Mouse (Mus musculus): ENCODE results near the gene Pola1.

The Pola1 gene

DNA sequence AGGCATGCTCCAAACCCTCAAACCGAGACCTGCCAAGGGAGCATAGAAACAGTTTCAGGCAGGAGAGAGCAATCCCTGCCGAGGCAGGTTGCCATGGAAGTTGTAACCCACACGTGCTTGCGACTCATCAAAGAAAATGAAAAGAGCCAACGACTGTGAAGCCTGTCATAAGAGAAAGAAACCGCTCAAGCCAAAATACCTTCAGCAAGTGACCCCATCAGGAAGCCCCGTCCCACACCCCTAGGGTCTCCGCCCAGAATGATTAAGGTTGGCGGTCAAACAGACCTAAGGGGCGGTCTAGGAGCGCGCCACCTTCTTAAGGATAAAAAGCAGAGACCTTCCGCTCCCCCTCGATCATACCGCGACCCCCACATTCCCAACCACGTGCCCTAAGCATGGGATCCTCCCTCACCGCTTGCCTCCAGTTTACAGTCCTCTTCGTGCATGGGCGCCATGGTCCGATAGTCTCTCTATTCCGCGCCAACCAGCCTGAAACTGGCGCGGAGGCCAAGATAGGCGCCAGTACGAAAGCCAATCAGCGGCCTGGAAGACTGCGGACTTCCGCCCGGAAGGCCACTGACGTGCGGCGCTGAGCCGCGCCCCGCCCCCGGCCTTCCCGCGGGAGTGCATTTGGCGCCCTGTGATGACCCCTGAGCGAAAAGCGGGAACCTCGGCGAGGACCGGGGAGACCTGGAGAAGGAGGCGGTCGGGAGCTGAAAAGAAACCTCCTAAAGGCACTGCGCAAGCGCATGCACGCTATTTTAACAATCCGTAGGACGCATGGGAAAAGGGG lies at the start of gene Pola1:
Gene Pola1, minus strand, starts transcription at position 499 of the 793 bp plus-strand sequence.
- DNase-seq: peak; percentile 70

DNA sequence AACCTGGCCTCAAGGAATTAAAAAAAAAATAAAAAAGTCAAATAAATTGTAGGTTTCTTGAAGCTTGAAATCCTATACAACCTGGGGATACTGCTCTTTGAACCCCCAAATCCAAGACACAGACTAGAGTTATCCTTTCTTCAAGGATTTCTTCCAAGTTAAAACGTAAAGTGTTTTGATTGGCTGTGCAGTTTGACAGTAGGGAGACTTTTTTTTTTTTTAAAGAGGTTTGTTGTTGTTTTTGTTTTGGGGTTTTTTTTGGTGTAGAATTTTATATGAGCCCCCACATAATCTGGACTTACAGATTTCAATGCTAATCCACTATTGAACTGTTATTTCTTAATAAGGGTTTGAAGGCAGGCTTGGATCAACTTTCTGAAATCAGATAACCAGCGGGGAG lies 44.3 kb upstream of the Pola1 start:
- no peak for DNase-seq

DNA sequence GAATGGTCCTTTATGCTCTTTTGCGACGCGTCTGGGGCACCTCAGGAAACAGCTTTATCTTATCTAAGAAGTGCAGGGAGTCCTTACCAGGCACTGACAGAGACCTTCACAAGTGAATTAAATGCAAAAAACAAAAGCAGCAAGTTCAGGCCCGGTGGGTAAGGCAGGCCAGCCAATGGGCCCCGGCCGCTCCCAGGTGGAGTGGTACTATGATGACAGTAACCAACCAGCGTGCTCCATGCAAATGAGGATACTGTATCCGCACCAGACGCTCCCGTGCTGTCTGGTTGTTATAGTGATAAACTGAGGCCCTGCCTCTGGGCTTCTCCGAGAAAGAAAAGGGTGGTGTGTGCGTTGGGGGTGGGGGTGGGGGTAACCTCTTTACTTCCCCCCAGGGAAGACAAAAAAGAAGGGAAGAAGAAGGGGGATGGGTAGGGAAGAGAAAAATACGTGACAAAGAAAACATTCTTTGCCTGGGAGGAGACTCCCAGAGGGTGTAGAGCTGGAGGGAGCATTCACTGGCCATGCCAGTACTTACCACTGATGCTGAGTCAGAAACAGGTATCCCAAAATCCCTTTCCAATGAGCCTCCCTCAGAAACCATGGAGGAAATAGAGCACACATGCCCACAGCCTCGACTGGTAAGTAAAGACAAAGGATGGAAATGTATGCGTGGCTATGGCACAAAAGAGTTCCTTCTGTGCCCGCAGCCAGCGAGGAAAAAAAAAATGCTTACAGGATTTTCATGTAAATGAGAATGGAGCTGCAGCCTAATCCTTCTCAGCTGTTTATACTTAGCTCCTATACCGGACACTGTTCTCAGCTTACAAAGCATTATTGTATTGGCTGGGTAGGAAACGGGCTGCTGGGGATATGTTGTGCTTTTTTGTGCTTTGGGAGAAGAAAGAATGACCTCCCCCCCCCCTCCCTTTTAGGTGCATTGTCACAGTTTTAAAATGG lies 43.2 kb upstream of the Pola1 start:
- DNase-seq: peak; percentile 66

DNA sequence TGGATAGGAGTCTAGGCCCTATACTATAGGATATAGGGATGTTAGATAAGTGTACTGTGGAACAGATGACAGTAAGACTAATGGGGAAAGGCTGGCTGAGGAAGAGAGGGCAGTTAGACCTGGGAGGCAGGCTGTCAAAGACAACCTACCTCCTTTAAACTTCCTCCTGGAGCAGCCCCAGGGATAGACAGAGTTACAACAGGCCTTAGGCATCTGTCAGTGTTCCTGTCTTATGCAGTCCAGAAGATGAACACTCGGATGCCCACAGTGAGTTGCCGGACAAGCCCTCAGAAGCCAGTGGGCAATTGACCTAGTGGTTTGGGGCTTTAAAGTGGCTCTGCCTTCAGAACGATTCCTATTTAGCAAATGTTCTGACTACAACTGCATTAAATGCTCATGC lies 42.5 kb upstream of the Pola1 start:
- no peak for DNase-seq

DNA sequence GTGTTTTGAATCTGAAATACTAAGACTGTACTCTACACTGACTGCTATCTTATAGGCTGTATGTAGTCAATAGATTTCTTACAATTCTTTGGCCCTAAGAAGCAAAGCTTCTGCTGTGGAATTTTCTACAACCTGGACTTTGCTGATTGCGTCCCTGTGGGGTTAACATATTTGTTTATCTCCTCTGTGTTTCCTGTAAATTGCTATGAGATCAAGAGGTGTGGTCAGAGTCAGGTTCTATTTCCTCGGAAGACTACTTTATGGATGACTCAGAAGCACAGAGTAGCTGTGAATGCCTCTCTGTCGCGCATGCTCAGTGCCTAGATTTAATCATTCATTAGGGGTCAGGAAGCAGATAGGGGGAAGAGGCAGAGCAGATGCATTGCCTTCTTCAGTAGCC lies 32.8 kb upstream of the Pola1 start:
- no peak for DNase-seq

DNA sequence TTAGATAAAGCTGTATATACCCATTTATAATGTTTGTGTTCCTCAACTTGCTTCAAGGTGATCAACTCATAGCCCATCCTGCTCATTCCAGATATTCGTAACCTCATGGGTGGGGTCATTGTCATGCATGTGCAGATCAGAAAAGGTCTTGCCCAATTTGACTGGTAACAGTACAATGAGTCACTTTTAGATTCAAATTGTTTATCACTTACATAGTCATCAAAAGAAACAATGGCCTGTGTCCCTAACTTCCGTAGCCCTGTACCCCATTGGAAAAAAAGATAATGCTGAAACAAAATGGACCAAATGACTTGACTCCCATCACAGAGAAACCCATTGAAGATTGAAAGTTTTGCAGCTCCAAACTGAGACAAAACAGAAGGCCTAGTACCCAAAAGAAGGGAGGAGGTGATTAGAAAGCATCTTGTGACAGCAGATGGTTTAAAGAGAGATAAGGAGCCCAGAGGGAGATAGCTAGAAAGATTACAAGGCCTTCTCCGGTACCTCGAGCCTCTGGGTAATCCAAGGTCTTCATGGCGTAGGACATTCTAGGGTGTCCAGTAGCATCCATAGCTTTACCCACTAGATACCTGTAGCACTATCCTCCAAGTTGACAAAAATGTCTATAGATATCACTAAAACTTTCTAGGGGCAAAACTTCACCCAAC lies 32.1 kb upstream of the Pola1 start:
- DNase-seq: no peak

DNA sequence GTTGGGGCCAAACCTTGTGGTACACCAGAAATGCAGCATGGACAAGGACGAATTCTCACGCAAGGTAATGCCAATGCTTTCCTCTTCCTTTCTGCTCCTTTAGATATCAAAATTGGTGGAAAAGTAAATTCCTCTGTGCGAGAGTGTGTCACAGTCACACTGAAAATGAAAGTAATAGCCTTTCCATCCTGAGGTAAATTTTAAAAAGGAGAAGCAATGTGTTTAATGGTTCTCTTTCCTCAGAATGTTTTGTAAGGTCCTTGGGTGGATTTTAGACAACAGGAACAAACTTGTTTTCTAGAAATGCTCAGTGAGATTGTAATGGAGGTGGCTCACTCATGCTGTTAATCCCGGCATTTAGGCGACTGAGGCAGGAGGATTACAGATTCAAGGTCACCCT lies 23.2 kb upstream of the Pola1 start:
- DNase-seq: no peak

DNA sequence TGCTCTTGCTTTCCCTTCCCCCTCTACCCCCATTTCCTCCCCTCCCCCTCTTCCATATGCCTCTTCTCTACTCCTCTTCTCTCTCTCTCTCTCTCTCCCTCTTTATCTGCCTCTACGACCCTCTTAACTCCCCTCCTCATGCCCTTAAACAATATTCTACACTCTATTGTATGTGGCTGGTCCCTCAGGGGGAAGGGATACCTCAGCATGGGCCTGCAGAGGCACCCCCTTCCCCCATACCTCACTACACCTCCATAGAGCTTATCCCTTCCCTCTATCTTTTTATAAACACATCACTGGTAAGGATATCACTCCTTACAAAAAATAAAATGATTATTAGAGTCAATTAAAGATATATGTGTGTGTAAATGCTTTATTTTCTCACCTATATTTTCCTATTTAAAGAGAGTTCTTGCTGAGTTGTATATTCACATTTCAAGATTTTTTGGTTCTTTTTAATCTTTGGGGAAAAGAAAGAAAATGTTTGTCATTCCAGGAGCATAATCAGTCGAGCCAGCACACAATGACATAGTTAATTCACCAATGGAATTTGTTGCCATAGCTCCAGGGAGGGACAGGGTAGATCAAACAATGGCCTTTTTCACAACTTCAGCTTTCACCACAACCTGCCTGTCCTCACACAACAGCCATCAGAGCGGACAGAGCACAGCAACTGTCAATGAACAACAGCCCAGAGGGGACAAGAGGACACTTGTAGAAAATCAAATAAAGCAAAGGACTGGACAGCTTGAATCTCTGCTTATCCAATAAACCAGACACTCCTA lies 22.5 kb upstream of the Pola1 start, which contains the start of gene Pcyt1b:
Gene Pcyt1b, plus strand, starts transcription at position 646 of the 785 bp plus-strand sequence.
- no peak for DNase-seq

DNA sequence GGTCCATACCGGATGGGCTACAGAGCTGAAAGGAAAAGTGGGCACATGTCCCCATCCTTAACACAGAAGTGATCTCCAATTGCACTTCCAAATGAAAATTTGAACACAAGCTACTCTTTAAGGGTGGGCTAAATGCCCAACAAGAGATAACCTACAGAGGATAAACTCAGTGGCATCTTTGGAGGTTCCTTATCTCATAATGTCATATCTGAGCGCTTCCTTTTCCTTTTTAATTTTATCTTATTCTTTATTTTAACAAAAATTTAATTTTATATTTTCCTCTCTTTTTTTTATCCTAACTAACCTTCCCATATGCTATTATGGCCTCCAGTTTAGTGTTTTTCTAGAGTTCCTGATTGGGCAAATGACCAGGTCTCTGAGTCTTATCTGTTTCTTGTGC lies 18.8 kb upstream of the Pola1 start:
- no peak for DNase-seq

DNA sequence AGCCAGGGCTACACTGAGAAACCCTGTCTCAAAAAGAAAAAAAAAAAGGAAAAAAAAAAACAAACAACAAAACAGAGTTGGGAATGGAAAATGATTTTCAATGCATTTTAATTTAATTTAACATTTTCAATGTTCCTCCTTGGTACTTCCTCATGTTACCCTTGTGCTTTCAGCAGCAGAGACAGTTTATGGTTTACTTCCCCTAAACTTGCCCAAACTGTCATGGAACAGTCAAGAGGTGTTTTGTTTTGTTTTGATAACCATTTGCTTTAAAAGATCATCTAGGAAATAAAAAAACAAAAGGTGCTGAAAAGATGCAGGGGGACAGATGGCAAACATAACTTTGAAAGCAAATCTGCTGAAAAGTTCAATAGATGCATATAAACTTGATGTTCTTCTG lies 12.1 kb upstream of the Pola1 start:
- no peak for DNase-seq

DNA sequence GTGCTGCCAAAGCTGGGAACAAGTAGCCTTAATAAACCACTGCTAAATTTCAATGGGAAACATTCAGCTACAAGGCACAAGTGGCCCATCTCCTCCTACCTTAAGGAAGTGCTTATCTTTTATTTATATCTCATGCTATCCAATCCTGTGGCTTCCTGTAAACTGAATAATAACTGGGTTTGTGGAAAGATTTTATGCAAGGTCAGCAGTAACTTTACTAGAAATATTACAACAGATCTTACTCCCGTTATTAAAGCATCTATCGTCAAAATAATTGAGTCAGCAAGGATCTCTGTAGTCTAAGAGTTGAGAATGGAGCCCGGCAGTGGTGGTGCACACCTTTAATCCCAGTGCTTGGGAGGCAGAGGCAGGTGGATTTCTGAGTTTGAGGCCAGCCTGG lies 11.6 kb upstream of the Pola1 start:
- DNase-seq: no peak

DNA sequence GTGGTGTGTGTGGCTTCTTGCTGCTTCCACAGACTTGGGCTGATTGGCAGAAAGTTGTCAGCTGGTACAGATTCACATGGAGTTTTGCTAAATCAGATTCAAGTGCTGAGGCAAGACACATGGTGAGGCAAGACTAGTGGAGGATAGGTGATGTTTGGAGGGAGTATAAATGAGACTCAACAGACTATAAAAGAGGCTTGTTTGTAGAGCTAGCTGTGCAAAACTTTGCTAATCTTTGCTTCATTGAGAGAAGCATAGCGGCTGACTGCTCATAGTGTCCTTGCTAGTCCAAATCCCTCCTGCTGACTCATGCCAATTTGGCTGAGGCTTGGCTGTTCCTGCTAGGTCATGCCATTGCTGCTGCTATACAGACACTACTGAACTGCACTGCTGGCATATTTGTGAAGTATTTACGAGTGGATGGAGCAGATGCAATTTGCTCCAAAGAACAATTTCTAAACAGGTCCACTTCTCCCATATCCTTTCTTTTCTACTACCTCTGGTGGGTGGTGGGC lies 3.0 kb upstream of the Pola1 start:
- no peak for DNase-seq

DNA sequence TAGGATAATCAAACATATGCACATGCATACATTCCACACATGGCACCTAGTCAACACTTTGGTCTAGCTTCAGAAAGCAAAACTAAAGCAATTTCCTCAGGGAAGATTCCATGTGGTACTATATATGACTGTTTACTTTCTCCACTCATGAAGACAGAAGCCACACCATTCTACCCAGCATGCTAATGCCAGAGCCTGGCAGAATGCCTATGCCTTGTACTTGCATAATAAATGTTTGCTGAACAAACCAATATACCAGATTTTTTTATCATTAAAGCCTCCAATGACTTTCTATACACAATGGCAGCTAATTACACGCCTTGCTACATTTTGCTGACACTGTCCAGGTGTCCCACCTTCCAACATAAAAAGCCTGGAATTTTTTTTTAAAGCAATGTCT lies 1.7 kb downstream of the Pola1 start:
- DNase-seq: no peak

DNA sequence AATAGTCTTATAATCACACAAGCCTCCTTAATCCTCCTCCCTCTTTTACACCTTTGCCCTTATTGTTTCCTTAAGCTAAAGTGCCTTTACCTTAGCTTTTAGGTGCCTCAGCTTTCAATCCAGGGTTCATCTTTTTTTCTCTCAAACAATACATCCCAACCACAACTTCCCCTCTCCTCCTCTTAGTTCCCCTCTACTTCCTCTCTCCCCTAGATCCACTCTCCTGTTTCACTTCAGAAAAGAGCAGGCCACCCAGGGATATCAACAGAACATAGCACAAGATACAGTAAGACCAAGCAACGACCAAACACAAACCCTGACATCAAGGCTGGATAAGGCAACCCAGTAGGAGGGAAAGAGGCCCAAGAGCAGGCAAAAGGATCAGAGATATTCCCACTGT lies 29.7 kb downstream of the Pola1 start:
- DNase-seq: no peak

DNA sequence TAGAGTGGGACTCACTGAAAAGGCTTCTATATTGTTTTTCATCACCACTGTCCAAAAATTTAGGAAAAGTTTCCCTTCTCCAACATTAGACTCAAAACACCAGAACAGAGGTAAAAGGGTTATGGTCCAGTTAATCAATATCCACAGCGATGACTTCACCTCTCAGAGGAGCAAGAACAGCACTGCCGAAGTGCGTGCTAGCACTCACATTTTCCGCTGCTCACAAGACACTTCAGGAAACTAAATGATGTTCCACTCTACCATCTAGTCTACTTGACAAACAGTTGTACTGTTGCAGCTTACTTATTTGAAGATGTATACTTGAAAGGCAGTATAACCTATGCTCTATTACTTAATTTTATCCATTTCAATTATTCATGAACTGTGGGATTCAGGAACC lies 37.7 kb downstream of the Pola1 start:
- no peak for DNase-seq

DNA sequence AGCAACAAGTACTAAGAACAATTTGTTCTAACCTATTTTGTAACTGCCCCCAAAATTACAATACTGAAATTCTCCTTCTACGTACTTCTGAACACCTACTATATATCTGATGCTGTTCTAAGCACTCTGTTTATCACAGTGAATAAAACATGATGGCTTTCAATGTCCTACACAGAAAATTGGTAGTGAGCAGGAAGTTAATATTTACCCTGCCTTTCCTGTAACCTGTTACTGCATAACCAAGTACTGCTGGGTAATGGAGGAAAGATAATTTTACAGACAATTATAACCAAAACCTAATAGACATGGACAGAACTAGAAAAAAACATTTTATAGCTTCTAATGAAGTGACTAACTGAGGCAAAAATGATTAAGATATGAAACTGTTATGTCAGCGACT lies 51.0 kb downstream of the Pola1 start:
- no peak for DNase-seq

DNA sequence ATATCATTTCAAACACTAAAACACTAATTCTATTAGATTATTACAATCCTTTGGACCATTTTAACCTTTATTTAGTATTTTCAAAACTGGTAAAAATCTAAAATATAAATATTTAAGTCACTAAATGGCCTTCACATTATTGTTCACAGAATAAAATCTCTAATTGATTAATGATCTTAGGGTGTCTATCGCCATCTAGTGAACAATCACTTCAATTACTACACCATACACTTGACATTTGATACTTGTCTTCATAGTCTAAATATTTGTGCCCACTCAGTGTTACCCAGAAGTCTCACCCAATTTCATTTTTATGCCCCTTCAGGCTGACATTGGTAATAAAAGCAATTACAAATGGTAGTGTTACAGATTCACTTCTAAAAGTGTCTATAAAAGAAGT lies 74.8 kb downstream of the Pola1 start:
- no peak for DNase-seq

DNA sequence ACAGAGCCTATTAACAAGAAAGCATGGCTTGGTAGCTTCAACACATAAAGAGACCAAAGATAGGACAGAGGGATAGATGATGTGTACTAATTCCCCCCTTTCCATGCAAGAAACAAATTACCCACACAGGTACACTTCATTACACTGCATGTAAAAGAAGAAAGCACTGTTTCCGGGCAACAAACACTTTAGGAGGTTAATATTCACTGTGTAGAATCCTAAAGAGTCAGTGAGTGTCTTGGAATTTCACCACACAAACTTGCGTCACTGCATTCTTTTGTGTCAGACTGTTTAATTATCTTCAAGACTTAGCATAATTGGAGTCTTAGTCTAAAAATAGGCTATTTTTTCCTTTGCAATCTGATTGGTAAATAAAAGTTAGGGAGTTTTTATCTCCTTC lies 92.2 kb downstream of the Pola1 start:
- no peak for DNase-seq

DNA sequence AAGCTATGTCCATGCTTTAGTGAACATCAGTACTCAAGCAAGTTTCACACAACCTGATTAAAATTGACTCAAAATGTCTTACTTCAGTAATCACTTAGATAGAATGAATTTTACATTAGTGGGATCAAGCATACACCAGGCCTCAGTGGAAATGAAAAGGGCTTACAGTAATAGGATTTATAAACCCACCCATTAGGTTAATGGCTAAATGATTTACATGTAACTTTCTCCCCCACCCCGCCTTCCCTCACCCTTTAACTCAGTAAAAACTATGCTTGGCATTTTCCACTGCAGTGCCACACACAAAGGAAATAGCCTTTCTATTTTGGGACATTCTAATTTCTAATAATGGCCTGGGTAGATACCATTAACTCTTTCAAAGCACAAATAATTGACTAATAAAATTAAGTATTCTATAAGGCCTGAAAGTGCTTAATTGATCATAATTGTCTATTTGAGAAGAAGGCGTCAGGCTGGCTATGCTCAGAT lies 129.0 kb downstream of the Pola1 start:
- no peak for DNase-seq

DNA sequence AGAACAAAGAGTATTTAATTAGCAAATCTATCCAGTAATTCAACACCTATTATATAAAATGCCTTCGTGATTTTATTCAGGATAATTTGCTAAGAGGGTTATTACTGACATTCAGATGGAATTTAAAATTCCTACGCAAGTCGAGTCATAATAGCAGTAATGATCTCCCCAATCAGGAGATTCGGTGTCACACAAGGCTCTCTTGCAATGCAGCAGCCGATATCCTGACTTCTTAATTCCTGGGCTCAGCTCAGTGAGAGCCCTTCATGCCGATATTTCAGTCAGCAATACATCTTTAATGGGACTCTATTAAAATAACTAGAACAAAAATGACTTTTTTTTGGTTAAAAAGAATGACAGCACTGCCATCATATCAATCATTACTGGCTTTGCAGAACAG lies 134.4 kb downstream of the Pola1 start:
- DNase-seq: no peak

DNA sequence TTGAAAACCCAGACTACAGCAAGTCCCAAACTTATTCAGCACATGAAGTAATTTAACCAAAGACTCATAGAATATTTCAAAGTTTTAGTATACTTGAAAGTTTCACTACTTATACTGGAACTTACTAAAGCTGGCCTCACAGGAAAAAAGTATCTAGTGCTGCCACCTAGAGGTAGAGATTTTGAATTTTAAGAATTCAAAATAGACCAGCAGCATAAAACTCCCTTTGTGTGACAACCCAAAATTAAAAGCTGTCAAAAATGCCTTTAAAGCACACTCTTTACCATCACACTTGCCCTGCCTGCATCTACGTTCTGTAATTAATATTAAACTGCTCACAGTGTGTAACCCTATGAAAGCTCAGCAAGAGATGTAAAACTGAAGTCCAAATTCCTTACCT lies 166.2 kb downstream of the Pola1 start:
- DNase-seq: no peak

DNA sequence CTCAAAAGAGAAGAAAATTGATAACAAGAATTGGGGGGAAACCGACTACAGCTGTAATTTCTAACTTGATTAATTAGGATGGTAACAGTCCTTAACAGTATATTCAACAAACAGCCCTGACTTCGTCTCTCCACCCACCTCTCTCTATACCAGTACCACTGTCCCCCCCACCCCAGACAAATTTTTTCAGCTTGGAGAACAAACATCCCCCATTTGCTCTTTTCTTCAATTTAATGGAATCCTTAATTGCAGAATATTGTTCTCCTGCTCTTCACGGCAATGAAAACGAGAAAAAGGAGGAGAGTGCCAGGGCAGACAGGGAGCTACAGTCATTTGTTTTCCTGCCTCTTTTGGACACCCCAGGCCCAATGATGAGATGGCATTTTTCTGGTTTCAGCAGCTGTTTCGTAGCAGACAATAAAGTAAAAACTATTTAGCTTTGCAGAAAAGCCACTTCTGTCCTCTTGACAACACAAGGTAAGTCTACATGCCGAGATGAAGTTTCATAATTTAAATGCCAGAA lies 202.2 kb downstream of the Pola1 start:
- DNase-seq: no peak

All from thymus, postnatal 25 days (tissue).